Comparison of ENCODE assay signal across 26 mouse cellular contexts in genomic region chr5:66193218-66193846, GRCm38 (mm10). TPM values are rescaled to one million over a fixed set of nuclear protein-coding genes. Genes with fewer than 3 reads are reported as not detected.
DNase-seq lines count a peak whose midpoint lies in the region; ATAC-seq and TF ChIP-seq lines count a peak whose summit lies in the region.
"Had no signal": no experiment of that assay in that cellular context is flagged by ENCODE, and none has a peak within 500 bp of the region (broad histone marks: within the 10 kb centered on the region; RNA-seq: fewer than 3 reads in every experiment).

No protein-coding gene starts in this region.

- in situ Hi-C loops in CH12.LX (cut with MboI; ENCODE audit: low pct_ligation_motif_present, low pct_unique_long_range_greater_than_20kb, low sequenced_read_pairs), result no loop called here

- no peak for TF ChIP-seq RAD21 in CH12.LX (IDR thresholded peaks at IDR 0.05; ENCODE audit: low read depth, low read length)

- dilution Hi-C loops in CH12.LX (cut with MboI; ENCODE audit: extremely low pct_ligation_motif_present, extremely low pct_unique_long_range_greater_than_20kb, low sequenced_read_pairs), result no loop called here

- no peaks in the 10 kb centered on the region for H3K36me3 ChIP-seq in CH12.LX (replicated peaks in 1 of 2; ENCODE audit: control insufficient read depth in 1 of 2, insufficient read depth in 1 of 2, low read length in 1 of 2)
- H3K36me3 ChIP-seq: forebrain, embryonic 12.5 days; forebrain, embryonic 15.5 days; G1E; heart, embryonic 10.5 days; heart, embryonic 13.5 days; intestine, embryonic 15.5 days had no signal

- no peak for TF ChIP-seq EP300 in CH12.LX (IDR thresholded peaks at IDR 0.05; ENCODE audit: low read length)

- H3K79me2 ChIP-seq in CH12.LX (replicated peaks; ENCODE audit: control insufficient read depth, extremely low read depth, insufficient read depth, poor library complexity, severe bottlenecking), result no peaks in the 10 kb centered on the region

- H3K27me3 ChIP-seq in CH12.LX (replicated peaks), result no peaks in the 10 kb centered on the region
- H3K27me3 ChIP-seq: forebrain, embryonic 12.5 days; forebrain, embryonic 15.5 days; heart, embryonic 13.5 days; intestine, embryonic 15.5 days; Patski had no signal

- H3K9ac ChIP-seq in CH12.LX (ENCODE audit: insufficient read depth, low read depth), result no peak overlapping the region
- H3K9ac ChIP-seq: forebrain, embryonic 12.5 days; forebrain, embryonic 15.5 days; heart, embryonic 13.5 days; hindbrain, embryonic 14.5 days; intestine, embryonic 15.5 days had no signal

- no peak for TF ChIP-seq POLR2A in CH12.LX (IDR thresholded peaks at IDR 0.05; ENCODE audit: low read depth, low read length)

- no peak overlapping the region for H3K27ac ChIP-seq in CH12.LX (ENCODE audit: insufficient read depth, low read depth)
- H3K27ac ChIP-seq: forebrain, embryonic 12.5 days; forebrain, embryonic 15.5 days; heart, adult 2 months; heart, embryonic 10.5 days; heart, embryonic 13.5 days; hindbrain, embryonic 14.5 days; hindbrain, postnatal 0 days; intestine, embryonic 15.5 days had no signal

- H3K4me2 ChIP-seq in CH12.LX (ENCODE audit: insufficient read depth, low read depth, poor library complexity, severe bottlenecking), result peak overlapping the region; percentile 4; the same call in 1 of the 2 replicates
- H3K4me2 ChIP-seq: forebrain, embryonic 12.5 days; forebrain, embryonic 15.5 days; heart, embryonic 13.5 days; hindbrain, embryonic 14.5 days; intestine, embryonic 15.5 days had no signal

- peak; percentile 79 for DNase-seq in CD4-positive helper T cell, adult 2 months (ENCODE audit: low read depth, low spot score)
- no peak for DNase-seq in CH12.LX (ENCODE audit: extremely low read depth)
- peak; percentile 89 for DNase-seq in induced T-regulatory cell, adult 2 months (ENCODE audit: low read depth)
- no peak for DNase-seq in cerebellum, adult 9-11 months
- DNase-seq in spleen, postnatal 10 days (ENCODE audit: low spot score in 2 of 2), result no peak
- DNase-seq: adrenal gland, adult 2 months; adrenal gland, postnatal 14 days; cerebellum, adult 11 months; cerebellum, adult 8-10 months; cerebellum, postnatal 14 days; gastrocnemius, postnatal 10 days; gastrocnemius, postnatal 36 days; heart, adult 2 months; heart, postnatal 14 days; heart, postnatal 4 days; kidney, adult 11 months had no signal

- peaks cover 3 to 7% of the 10 kb centered on the region in 2 experiments; a peak in 2 of 4 replicates for H3K4me1 ChIP-seq in CH12.LX (ENCODE audit: control insufficient read depth in 1 of 2, insufficient read depth in 2 of 2)
- H3K4me1 ChIP-seq: forebrain, embryonic 12.5 days; forebrain, embryonic 15.5 days; heart, embryonic 10.5 days; heart, embryonic 13.5 days; intestine, embryonic 15.5 days had no signal

- no peak for ATAC-seq in erythroid progenitor cell, adult 5-6 weeks (replicated peaks; ENCODE audit: low FRiP score, poor library complexity, severe bottlenecking)
- ATAC-seq: forebrain, embryonic 15.5 days; hindbrain, postnatal 0 days; intestine, embryonic 15.5 days; Patski had no signal

- H3K4me3 ChIP-seq in CH12.LX (replicated peaks in 1 of 3; ENCODE audit: low read depth in 2 of 3, low read length in 2 of 3, poor library complexity in 1 of 3), result no peak overlapping the region
- H3K4me3 ChIP-seq: forebrain, embryonic 12.5 days; forebrain, embryonic 15.5 days; heart, adult 2 months; heart, embryonic 10.5 days; heart, embryonic 13.5 days; intestine, embryonic 15.5 days had no signal

- no peaks in the 10 kb centered on the region for H3K9me3 ChIP-seq in CH12.LX (replicated peaks; ENCODE audit: low read length)
- H3K9me3 ChIP-seq: forebrain, embryonic 12.5 days; forebrain, embryonic 15.5 days; heart, embryonic 10.5 days; heart, embryonic 13.5 days; intestine, embryonic 15.5 days had no signal

- no peak for TF ChIP-seq CTCF in CH12.LX (conservative IDR thresholded peaks at IDR 0.05 in 1 of 2, IDR thresholded peaks at IDR 0.05 in 1 of 2; ENCODE audit: low read depth in 2 of 2, low read length in 2 of 2)

TF ChIP-seq in CH12.LX, 34 proteins besides CTCF, POLR2A, EP300 and RAD21:
- TF ChIP-seq JUND (conservative IDR thresholded peaks at IDR 0.05; ENCODE audit: low read depth, low read length) (peak; percentile 91), SIN3A (IDR thresholded peaks at IDR 0.05; ENCODE audit: low read length) (no peak), ZMIZ1 (IDR thresholded peaks at IDR 0.05; ENCODE audit: low read depth, low read length) (no peak), NRF1 (IDR thresholded peaks at IDR 0.05; ENCODE audit: low read depth, low read length) (peak; percentile 70), BHLHE40 (IDR thresholded peaks at IDR 0.05; ENCODE audit: low read depth, low read length) (peak; percentile 49), JUN (IDR thresholded peaks at IDR 0.05; ENCODE audit: insufficient read depth, low read depth, low read length) (peak; percentile 67), IRF4 (IDR thresholded peaks at IDR 0.05; ENCODE audit: low read depth, low read length) (peak; percentile 87), MYC (IDR thresholded peaks at IDR 0.05; ENCODE audit: low read depth, low read length) (0 out of 2 replicates have a peak, but pooled peaks have one; percentile 21)

RNA-seq across cellular contexts. Expression of gene Rbm47, which starts 20.4 kb away (rescaled TPM):
- total RNA-seq in CH12.LX (2012; rRNA removed) (9.2 and 11.3 TPM in 2 replicates), CH12.LX (2014; rRNA removed) (0.08 and 0.43 TPM in 2 replicates)
- polyA plus RNA-seq in CH12.LX (2012; ENCODE audit: insufficient read length, low read depth), result 0.91 and 1.1 TPM in 2 replicates
- 0.36 and 0.42 TPM in 2 replicates for total RNA-seq in erythroid progenitor cell, adult 5-6 weeks (2015; ENCODE audit: low replicate concordance)
- 0.39 and 4.7 TPM in 2 replicates for total RNA-seq in erythroid progenitor cell, adult 5-6 weeks (2017; ENCODE audit: low replicate concordance)
- polyA plus RNA-seq: G1E had no signal

Comparison
In these comparisons a context has a peak if more than half of its experiments do, and no peak if none do; other contexts are left out.
1. DNase-seq: peak in CD4-positive helper T cell, adult 2 months (single experiment) and induced T-regulatory cell, adult 2 months (single experiment); none in CH12.LX (single experiment), cerebellum, adult 9-11 months (single experiment) and spleen, postnatal 10 days (0 of 2).